Mouse (Mus musculus) layer of hippocampus, adult 9-11 months (tissue): ENCODE data around the gene 4930467E23Rik.
"Not testable (repeated sequence)": the region's sequence is repeated elsewhere in the genome, so short reads cannot be mapped to it uniquely, and the experiment has no call there.

Source experiments
- DNase-seq: peaks from one replicate; pipeline ENCODE4 v3.0.0; 2022

Gene 4930467E23Rik

GRCm38 (mm10) chr8:19711171-19711860 is 18.1 kb upstream of the 4930467E23Rik start:
- not testable (repeated sequence) for DNase-seq

GRCm38 (mm10) chr8:19712227-19712750 is 17.1 kb upstream of the 4930467E23Rik start:
- DNase-seq = not testable (repeated sequence)

DNA sequence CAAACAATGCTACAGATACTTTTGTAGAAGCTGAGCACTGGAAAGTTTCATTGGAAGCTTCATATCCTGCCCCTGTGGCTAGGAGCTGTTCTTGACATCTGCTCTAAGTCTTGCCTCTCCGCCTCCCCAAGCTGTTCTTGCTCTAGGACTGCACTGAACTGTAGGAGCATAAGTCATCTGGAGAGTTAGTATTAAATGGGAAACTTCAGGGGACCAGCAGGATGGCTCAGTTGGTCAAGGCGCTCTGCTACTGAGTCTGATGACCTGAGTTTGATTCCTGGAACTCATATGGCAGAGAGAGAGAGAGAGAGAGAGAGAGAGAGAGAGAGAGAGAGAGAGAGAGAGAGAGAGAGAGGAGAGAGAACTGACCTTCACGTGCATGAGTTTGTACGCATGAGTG is 16.6 kb upstream of the 4930467E23Rik start:
- DNase-seq = not testable (repeated sequence)

DNA sequence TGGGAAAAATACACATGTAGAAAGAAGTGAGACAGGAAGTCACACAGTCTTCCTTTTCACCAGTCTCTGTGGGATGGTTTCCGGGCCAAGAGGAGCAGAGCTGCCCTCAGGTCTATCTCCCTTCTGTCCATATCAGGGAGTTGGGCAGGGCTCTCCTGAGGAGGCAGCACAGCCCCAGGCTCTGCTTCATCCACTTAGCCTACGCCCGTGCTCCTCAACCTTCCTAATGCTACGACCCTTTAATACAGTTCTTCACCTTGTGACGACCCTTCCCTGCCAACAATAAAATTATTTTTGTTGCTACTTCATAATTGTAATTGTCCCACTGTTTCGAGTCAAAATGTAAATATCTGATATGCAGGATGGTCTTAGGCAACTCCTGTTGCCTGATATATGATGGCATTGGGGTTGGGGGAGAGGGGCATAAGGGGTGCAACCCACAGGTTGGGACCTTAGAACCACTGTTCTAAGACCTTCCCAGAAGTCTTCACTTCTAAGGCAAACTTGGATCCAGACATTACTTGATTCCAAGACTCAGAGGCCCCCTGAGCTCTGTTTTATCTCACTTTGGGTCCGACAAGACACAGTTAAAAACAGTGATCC is 16.0 kb upstream of the 4930467E23Rik start:
- not testable (repeated sequence) for DNase-seq

DNA sequence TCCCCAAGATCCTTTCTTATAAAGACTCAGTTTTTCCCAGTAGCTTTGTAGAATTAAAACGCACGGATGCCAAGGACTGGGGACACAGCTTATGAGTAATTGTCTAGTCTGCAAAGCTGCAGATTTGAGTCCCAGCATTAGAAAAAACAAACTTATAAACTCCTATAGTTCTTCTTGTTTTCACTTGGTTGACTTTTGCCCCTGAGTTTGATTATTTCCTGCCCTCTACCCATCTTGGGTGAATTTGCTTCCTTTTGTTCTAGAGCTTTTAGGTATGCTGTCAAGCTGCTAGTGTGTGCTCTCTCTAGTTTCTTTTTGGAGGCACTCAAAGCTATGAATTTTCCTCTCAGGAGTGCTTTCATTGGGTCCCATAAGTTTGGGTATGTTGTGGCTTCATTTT is 14.9 kb upstream of the 4930467E23Rik start:
- not testable (repeated sequence) for DNase-seq

- not testable (repeated sequence) for DNase-seq
Observed at GRCm38 (mm10) chr8:19715266-19715665, 14.1 kb upstream of the 4930467E23Rik start.

DNA sequence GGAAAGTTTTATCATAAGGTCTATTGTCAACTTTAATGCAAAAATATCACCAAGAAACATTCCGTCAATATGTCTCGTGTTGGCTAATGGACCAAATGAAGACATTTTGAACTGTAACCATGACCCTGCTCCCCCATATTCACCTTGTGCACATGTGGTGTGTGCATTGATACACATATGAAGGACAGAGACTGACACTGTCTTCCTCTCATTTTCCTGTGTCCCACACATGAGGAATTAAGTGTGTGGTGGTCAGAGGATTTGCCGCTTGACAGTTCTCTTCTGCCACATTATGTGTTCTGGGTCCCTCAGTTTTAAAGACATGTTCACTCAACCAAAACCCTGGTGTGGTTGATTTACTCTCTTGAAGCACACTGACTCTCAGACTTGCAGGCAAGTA is 11.5 kb upstream of the 4930467E23Rik start:
- DNase-seq = not testable (repeated sequence)

GRCm38 (mm10) chr8:19719513-19719912 is 9.9 kb upstream of the 4930467E23Rik start:
- not testable (repeated sequence) for DNase-seq

DNA sequence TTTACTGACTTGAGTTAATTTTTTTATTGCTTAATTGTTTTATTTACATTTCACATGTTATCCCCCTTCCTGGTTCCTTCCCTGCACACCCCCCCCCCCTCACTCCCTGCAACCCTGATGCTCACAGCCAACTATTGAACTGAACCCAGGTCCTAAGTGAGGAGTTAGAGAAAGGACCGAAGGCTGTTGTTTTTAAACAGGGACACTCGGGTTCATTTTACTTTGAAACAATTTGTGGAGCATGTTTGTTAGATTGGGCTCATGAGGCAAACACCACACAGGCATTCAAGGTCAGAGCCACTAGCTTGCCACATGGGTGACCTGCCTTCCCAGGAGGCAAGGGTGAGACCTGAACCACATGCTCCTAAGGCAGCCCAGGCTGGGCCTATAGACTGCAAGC is 4.5 kb upstream of the 4930467E23Rik start:
- not testable (repeated sequence) for DNase-seq

- DNase-seq = not testable (repeated sequence)
Observed at GRCm38 (mm10) chr8:19751773-19752172, 22.4 kb downstream of the 4930467E23Rik start.

DNA sequence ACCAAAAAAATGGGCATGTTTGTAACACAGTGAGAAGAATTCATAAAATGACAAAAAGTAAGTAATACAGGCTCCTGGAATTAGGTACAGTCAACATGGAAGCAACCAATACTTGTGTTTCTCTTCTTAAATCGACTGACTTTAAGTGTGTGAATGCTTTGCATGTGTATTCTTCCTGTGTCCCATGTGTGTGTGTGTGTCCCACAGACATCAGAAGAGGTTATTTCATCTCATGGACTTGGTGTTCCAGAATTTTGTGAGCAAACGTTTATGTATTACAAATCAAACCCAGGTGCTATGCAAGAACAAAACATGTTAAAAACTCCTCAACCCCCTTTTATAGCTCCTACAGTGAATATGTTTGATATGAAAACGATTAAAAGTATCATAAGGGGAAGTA is 24.8 kb downstream of the 4930467E23Rik start:
- DNase-seq = not testable (repeated sequence)

DNA sequence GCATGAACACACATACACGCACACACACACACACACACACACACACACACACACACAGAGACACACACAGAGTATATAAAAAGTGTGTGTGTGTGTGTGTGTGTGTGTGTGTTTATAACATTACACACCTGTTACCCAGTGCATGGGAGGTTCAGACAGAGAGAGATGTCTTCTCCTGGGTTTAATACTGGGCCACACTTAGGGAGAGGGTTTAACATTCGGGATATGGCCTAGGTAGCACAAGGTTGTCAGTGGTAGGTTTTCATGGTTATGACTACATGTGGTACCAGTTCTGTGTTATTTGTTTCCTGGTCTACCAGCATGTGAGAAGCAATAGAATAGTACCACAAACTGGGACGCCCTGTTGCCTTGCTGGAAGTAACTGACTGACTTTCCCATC is 25.6 kb downstream of the 4930467E23Rik start:
- DNase-seq = not testable (repeated sequence)

DNA sequence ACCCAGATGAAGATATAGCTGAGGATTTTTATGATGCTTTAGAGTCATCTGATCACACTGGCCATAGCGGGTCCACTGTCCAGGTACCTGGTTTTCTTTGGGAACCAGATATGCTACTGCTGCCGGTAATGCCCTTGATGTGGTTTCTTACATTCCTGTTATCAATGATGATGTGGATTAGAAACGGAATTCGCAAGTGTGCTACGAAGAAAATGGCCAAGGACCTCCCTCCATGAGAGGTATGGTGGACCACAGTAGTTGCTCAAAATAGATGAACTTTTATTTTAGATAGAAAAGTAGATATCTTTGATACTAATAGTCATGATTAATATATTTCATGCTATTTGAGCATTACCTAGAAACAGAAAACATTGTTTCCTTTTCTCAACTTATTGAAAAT is 32.3 kb downstream of the 4930467E23Rik start:
- not testable (repeated sequence) for DNase-seq

GRCm38 (mm10) chr8:19762860-19763592 is 33.6 kb downstream of the 4930467E23Rik start:
- not testable (repeated sequence) for DNase-seq

DNA sequence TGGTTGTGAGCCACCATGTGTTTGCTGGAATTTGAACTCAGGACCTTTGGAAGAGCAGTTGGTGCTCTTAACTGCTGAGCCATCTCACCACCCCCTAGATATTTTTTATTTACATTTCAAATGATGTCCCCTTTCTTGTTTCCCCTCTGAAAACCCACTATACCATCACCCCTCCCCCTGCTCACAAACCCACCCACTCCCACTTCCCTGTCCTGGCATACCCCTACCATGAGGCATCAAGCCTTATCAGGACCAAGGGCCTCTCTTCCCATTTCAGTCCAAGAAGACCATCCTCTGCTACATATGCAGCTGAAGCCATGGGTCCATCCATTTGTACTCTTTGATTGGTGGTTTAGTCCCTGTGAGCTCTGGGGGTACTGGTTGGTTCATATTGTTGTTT is 36.2 kb downstream of the 4930467E23Rik start:
- DNase-seq = not testable (repeated sequence)

GRCm38 (mm10) chr8:19773461-19773860 is 44.1 kb downstream of the 4930467E23Rik start:
- not testable (repeated sequence) for DNase-seq

- DNase-seq = not testable (repeated sequence)
Observed at GRCm38 (mm10) chr8:19776311-19776710, 46.9 kb downstream of the 4930467E23Rik start.

GRCm38 (mm10) chr8:19777500-19777899 is 48.1 kb downstream of the 4930467E23Rik start:
- not testable (repeated sequence) for DNase-seq

DNA sequence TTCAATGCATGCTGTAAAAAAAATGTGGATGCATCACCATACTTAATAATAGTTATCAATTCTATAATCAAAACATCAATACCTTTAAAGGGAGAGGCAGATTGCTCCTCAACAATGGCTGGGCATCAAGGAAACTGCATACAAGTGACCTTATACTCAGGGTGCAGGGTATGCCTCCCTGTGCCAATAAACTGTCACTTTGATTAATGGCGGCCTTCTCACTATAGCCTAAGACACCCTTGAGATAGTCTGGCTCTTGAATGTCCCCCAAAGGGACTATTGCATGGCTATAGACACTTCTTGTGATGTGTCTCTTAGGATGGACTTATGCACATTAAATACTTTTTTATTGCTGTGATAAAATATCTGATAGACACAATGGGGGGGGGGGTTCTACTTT is 48.8 kb downstream of the 4930467E23Rik start:
- DNase-seq = not testable (repeated sequence)

GRCm38 (mm10) chr8:19778891-19779290 is 49.5 kb downstream of the 4930467E23Rik start:
- DNase-seq = not testable (repeated sequence)

DNA sequence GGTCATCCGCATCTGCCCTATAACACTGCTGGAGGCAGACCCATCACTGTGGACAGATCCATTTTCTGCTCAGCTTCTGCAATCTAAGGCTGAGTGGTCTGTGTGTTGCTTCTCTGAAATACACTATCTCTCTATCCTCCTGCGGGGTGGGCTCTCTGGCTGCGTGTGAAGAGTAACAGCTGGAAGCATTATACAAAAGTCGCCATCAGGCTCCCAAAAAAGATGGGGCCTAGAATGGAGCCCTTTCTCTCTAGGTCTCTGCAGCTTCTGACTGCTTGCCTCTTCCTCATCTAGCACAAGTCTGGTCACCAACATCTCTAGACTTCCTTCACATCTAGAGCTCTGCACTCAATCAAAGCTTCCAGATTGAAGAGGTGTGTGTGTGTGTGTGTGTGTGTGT is 50.8 kb downstream of the 4930467E23Rik start:
- not testable (repeated sequence) for DNase-seq

GRCm38 (mm10) chr8:19780658-19781057 is 51.3 kb downstream of the 4930467E23Rik start:
- not testable (repeated sequence) for DNase-seq
